Mouse (Mus musculus) kidney, adult 2 months (tissue): Measurements from ENCODE around the gene Pnpo.

Experiments used
- CTCF ChIP-seq: fragments of 200-500 bp; conservative IDR thresholded peaks from 2 replicates; pipeline ENCODE4 v1.5.1; 2011; ENCODE audit warnings: low read depth, mild to moderate bottlenecking, control low read depth, low read length, moderate library complexity, mixed read lengths; ENCODE audit not compliant: insufficient read depth, insufficient read length
- POLR2A ChIP-seq: fragments of 200-500 bp; IDR thresholded peaks from one replicate; pipeline ENCODE4 v1.6.1; 2011; ENCODE audit warnings: low read depth, low read length, control low read depth

GRCm38 (mm10) chr11:96974813-96975212, 31.0 kb upstream of the Pnpo start:
- no peak for TF ChIP-seq POLR2A
- TF ChIP-seq CTCF = no peak
